Mouse (Mus musculus) layer of hippocampus, postnatal 14 days (tissue): ENCODE results near the gene Maff. TPM values are rescaled to one million over a fixed set of nuclear protein-coding genes. Genes with fewer than 3 reads are reported as not detected.
A peak's percentile ranks its signal among the peaks of the same experiment; 100 is the strongest.

Source experiments
- DNase-seq, 2 experiments: peaks; one replicate each; pipeline ENCODE4 v3.0.0; 2021 to 2022; ENCODE audit warnings: low spot score in 2 of 2, mixed read lengths in 1 of 2
- total RNA-seq, 2 experiments: library from RNA; stranded (reverse); gene quantifications; 2 replicates each; pipeline ENCODE4 v1.2.3; 2021

Maff gene
- total RNA-seq, 2 experiments from 2014 or later, result 1.7 to 2.0 TPM

GRCm38 (mm10) chr15:79329346-79329978, 17.0 kb upstream of the Maff start:
- no peak for DNase-seq

DNA sequence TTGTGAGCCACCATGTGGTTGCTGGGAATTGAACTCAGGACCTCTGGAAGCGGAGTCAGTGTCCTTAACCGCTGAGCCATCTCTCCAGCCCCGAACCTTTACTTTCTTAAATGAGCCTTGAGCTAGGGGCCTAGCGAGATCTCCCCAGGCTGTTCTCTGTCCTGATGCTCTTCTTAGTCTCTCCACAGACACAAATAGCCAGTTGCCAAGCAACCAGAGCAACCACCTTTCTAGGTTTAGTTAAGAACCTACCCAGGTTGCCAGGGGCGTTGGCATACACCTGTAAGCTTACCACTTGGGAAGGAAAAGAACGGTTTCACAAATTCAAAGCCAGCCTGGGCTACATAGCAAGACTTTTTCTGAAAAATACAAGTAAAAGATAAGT, 16.4 kb upstream of the Maff start:
- no peak for DNase-seq

DNA sequence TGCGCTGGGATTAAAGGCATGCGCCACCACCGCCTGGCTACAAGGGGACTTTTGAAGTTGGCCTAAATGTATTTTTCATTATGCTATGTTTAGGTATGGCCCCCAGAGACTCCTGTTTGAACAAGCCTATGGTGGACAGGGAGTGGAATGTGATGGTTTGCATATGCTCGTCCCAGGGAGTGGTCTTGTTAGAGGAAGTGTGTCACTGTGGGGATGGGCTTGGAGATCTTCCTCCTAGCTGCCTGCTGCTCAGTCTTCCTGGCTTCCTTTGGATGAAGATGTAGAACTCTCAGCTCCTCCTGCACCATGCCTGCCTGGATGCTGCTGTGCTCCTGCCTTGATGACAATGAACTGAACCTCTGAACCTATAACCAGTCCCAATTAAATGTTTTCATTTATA, 15.9 kb upstream of the Maff start:
- DNase-seq, result no peak

- DNase-seq, result no peak
Observed at GRCm38 (mm10) chr15:79333409-79333808, 13.0 kb upstream of the Maff start.

DNA sequence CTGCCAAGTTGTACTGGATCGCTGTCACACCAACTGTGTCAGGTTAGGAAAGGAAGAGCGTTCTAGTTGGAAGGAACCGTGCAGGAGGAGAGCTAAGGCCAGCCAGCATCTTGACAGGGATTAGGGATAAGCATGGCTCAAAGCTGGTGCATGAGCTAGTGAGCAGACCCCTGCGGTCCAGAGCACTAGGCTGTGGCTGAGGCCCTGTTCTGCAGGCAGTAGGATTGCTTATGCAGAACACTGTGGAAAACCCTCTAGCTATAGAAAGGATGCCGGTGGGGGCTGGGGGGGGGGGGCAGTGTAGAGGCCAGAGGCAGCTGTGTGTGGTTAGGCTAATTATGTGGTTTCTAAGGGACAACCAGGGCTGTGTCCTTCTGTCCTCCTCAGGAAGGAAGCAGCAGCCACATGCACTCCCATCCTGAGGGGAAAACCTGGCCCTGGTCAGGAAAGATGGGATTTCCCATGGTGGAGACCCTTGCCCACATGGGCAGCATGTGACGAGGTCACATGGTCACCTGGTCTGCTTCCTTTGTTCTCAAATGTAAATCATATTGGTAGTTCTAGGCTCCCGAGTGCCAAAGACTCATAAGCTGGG, 11.3 kb upstream of the Maff start:
- no peak for DNase-seq

DNA sequence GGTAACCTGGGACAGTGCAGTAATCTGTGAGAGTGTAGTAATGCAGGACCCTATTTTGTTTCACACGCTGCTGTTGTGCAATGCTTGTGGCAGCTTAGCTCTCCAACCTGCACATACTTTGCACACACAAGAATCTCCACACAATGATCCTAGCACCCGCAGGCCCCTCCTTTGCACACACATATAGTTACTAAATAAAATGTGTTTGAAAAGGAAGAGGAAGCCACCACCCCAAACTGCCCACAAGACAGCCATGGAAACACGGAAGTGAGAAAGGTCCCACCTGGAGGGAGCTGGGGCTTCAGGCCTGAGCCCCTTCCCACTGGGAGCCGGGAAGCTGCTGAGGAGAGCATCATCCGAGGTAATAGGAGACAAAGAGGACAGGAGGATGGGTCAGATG, 7.4 kb upstream of the Maff start:
- DNase-seq, result no peak

DNA sequence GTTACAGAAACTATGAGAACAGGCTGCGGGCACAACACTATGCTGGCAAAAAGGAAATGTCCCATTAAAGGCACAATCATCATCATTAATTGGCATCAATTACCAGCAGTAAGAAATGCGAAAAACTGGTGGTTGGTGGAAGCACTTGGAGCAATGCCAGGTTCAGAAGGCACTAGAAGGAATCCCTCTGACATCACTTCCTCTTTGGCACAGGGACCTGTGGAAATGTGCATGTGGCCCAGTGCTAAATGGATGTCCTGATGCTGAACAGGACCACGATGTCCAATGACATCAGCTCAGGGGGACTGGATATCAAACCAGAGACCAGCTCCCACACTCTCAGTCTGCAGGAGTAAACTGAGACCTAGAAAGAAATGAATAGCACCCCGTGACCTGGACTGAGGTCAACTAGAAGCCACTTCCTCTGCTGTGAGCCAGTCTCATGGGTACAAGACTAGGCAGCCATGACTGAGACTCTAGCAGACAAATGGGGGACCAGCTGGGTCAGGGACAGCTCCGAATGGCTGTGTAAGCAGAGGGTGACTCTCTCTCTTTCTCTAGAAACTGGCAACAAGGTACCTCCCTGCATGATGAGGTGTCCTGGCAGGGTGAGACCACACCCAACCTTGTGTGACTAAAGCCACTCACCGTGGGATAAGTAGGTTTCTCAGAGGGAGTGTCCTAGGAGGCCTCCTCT, 3.6 kb upstream of the Maff start:
- DNase-seq, result no peak

GRCm38 (mm10) chr15:79344627-79345026, 1.8 kb upstream of the Maff start:
- no peak for DNase-seq

GRCm38 (mm10) chr15:79347165-79347844, 884 bp downstream of the Maff start:
- DNase-seq, result peak; percentile 88 to 92

DNA sequence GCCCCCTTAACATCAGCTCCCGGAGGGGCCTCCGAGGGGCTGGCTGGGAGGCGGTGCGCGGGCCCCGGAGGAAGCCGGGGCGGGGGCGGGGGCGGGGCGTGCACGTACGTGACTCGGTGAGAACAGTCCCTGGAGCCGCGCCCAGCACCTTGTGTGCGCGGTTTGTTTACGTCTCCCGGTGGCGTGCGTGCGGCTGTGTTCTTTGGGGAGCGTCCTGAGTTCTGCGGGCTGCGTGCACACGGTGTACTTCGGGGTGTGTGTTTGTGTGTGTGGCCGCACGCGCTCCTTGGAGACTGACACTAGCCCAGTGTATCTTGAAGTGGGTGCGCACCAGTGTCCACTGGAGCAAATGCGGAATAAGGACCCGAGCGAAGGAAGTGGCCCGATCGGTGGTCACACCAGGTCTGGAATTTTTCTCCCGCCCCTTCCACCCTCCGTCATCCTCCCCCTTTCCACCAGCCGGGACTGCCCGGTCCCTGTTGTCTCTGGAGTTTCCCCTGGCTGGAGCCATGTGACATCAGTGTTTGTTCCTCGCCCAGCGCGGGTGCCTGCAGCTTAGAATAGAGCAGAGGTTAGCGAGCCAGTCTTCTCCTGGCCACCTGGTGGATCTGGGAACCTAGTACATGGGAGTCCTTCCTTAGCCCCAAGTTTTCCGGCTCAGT, 1.6 kb downstream of the Maff start:
- peak in 1 of 2 experiments; percentile 33 for DNase-seq

DNA sequence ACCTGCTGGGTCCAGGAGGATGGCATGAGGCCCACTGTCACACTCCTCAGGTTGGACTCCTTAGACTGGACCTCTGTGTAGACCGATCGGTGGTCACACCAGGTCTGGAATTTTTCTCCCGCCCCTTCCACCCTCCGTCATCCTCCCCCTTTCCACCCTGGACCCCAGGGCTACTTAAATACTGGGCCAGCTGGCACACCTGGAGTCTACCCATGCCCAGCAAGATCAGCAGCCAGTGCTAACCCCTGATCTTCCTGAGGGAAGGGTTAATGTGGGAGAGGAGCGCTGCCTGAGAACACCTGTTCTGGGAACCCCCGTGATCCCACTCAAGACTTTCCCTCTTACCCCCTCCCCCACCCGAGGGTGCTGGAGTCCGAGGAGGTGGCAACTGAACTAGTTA, 2.2 kb downstream of the Maff start:
- no peak for DNase-seq

GRCm38 (mm10) chr15:79350866-79351265, 4.4 kb downstream of the Maff start:
- DNase-seq, result no peak

DNA sequence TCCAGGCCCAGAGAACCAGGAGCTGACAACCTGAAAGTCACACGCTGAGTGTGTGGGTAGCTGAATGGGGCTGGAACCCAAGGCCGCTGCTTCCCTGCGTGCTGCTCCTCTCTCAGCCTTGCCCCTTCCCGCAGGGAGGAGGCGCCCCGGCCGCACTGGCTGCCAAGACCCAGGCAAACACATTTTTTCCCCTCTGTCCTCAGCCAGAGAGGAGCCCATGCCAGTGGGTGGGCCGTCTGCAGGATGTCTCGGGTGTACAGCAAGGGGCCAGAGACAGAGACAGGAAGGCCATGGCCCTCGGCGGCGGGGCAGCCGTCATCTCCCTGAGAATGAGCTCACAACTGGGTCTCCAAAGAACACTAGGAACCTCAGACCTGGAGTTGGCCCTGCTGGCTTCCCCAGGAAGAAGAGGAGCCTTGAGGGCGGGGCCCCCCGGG, 4.9 kb downstream of the Maff start:
- no peak for DNase-seq

DNA sequence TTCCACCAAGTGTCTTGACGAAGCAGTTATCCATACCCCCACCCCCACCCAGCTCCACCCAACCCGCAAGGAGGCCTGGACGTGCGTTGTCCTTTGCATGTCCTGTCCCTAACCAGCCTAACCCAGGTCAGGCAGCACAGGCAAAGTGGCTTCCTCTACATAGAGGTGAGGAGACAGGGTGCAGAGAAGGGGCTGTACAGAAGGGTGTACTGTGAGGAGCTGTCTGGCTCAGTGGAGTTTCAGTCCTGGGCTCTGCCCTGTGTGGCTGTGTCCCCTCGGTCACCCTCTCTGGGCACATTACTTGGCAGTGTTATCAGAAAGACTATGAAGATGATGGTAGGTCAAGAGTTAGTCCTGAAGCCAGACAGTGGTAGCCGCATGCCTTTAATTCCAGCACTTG, 6.1 kb downstream of the Maff start:
- no peak for DNase-seq

- DNase-seq, result no peak
Observed at GRCm38 (mm10) chr15:79353690-79354305, 7.4 kb downstream of the Maff start.

DNA sequence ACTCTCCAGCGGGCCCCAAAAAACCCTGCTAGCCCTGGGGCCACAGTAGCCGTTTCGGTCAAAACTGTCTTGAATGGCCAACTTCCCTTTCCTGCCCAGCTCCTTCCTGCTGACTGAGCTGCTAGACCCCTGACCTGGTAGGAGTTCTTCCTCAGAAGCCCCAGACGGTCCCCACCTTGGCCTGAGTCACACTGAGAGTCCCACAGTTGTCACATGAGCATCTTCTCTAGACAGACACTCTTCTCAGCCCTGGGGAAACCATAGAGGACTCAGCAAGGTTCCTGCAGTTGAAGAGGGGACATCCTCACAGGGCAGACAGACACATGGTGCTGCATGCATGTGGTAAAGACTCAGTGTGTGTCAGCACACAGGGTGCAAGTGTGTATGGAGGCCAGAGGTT, 8.2 kb downstream of the Maff start:
- DNase-seq, result no peak

- no peak for DNase-seq
Observed at GRCm38 (mm10) chr15:79356481-79356880, 10.1 kb downstream of the Maff start.

- peak; percentile 28 to 39 for DNase-seq
Observed at GRCm38 (mm10) chr15:79357036-79357911, 10.9 kb downstream of the Maff start.

- DNase-seq, result no peak
Observed at GRCm38 (mm10) chr15:79357974-79358690, 11.7 kb downstream of the Maff start.
